Mouse (Mus musculus) MN1 (cell line): ENCODE measurements around the gene Gprc5a.

Source experiments
- DNase-seq: peaks from one replicate; pipeline ENCODE4 v3.0.0-alpha.2; 2016; ENCODE audit warnings: low spot score

The Gprc5a gene

GRCm38 (mm10) chr6:135065236-135065957 lies at the start of gene Gprc5a:
TSS of gene Gprc5a (plus strand) at chr6:135065651.
- DNase-seq: peak; percentile 77

GRCm38 (mm10) chr6:135017211-135017610 lies 48.2 kb upstream of the Gprc5a start:
- no peak for DNase-seq

DNA sequence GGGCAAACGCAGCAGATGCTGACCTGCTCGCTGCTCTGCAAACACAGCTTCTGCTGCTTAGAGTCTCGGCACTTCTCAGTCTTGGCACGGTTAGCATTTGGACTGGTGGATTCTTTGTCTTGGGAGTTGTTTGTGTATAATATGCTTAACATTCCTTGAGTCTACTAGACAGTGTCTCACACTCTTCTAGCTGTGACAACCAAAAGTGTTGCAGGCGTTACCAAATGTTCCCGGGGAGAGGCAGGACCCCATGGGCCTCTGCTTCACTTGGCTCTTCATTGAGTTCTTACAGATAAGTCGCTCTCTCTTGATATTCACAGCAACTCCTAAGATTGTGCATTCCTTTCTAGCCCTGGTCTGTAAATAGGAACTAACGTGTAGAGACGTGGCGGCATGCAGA lies 45.9 kb upstream of the Gprc5a start:
- DNase-seq: no peak

DNA sequence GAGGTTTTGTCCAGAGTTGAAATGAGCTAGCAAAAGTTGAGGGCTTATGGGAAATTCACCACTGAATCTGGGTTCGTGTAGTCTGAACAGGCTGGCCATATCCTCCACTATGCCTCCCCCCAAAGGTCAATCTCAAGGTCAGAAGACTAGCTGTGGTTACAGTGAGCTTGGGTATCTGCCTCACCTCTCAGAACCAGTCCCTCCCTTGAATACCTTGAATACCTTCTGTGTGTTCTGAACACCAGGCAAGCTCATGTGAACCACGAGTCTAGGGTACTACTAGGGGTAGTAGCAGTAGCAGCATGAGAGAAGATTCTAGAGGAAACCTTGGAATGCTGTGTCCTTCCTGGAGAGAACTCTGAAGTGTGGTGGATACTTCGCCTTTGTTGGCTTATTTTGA lies 43.8 kb upstream of the Gprc5a start:
- no peak for DNase-seq

GRCm38 (mm10) chr6:135023379-135023778 lies 42.1 kb upstream of the Gprc5a start:
- DNase-seq: no peak

DNA sequence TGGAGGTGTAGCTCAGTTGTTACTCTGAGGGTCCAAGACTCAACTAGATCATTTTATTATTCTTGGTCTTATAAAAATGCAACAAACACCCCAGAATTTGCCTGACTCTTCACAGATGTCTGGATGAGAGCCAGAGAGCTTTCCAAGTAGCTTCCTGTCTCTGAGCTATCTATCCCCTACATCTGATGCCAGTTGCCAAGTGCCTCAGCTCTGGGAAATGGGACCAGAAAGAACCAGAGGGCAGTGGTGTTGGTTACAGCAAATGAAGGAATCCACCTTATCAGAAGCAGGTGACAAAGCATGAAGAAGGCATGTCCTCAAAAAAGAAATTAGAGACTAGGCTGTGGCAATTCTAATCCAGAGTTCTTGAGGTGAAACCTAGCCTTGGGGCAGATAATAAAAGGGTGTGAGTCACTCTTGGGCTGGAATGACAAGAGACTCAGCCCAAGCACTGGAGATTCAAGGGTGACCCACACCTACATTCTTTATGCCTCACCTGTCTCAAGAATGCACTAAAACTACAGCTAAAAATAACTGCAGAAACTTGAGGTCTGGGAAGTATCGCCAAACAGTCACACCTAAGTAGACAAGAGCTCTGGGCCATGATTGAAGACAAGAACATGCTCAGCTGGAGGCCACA lies 40.5 kb upstream of the Gprc5a start:
- DNase-seq: peak; percentile 19

- peak; percentile 53 for DNase-seq
Measured at GRCm38 (mm10) chr6:135026232-135026631, 39.2 kb upstream of the Gprc5a start.

DNA sequence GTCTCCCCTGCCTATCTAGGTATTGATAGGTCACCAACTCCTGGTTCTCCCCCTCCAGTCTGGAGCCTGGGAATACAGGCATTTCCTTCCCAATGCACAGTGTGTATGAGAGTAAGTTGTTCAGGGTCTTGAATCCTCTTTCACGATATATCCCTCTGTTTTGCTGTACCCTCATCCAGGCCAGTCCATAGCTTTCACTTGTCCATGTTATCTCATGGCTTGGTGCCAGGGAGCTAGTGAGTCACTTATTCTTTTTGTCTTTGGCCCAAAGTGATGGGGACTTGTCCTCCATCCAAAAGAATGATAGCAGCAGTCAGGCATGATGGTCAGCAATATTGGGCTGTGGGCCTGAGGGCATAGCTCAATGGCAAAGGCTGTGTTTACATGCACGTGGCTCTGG lies 38.7 kb upstream of the Gprc5a start:
- DNase-seq: no peak

DNA sequence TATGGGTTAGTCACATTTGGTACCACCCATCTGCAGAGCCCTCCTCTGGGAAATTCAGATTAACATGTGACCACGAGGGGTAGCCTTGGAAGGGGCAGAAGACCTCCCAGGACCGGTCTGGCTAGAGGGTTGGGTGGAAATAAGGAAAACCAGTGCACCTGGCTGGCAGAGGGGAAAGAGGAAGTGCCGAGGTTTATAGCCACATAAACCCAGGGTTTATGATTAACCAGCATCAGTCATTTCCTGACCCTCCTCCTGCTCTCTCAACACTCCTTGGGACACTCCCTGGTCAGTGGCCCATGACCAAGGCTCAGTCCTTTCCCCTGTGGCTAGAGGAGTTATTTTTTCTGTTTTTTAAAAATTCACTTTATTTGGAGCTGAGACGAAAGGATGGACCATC lies 36.2 kb upstream of the Gprc5a start:
- no peak for DNase-seq

GRCm38 (mm10) chr6:135038674-135039073 lies 26.8 kb upstream of the Gprc5a start:
- no peak for DNase-seq

DNA sequence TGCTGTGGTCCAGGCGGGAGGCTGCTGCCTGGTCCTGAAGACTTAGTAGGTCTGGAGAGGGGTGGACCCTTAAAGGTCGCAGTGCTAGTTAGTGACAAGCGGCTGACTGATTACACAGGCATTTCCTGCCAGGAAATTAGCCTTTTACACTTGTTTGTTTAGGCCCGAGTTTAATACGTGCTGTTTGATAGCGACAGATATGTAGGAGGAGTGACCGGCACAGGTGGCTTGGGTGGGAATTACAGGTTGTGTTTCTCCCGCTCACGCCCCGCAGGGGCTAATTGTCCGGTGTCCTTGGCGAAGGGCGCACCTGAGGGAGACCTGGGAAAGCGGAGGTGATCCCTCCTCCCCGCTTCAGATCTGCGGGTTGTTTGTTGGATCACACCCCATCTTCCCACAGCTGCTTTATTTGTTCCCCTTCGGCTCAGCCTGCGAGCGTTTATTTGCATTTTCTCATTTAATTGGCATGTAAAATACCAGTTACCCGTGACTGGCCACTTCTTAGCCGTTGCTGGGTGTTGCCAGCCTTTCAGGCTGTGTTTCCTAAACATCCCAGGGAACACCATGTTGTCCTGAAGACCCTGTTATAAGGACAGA lies 25.1 kb upstream of the Gprc5a start:
- DNase-seq: no peak

GRCm38 (mm10) chr6:135041930-135042329 lies 23.5 kb upstream of the Gprc5a start:
- DNase-seq: no peak

DNA sequence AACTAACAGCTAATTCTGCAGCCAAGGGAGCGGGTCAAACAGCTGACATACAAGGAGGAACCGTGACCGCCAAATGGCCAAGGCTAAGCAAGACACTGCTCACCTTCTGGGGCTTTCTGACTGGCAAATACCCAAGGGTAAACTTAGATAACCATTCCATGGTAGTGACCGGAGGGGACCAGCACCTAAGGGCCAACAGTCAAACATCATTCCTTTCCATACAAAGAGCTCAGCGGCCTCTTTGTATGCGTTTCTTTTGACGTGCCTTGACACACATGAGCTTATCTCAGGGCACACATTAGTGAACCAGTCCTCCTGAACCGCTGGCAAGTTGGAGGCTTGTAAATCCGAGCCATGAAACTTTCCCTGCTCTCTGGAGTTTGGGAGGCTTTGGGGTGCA lies 18.2 kb upstream of the Gprc5a start:
- DNase-seq: no peak

GRCm38 (mm10) chr6:135048509-135048908 lies 16.9 kb upstream of the Gprc5a start:
- DNase-seq: peak; percentile 67

- DNase-seq: peak; percentile 87
Measured at GRCm38 (mm10) chr6:135048956-135049355, 16.5 kb upstream of the Gprc5a start.

DNA sequence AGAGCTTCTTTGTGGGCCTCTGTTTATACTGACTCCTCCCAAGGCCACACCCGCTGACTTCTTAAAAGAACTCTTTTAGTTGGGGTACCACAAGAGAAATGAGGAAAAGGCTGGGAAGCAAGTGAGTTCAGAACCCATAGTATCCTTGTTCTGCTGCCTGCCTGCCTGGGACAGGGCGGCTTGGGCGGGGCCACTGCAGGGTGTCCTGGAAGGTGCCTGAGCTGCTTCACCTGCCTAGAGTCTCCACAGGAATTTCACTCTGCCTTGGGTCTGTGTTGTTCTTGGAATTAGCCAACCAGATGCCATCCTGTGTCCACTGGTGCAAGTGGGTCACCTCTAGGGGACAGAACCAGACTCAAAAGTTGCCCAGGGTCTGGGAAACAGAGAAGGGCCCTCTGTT lies 11.7 kb upstream of the Gprc5a start:
- no peak for DNase-seq

- no peak for DNase-seq
Measured at GRCm38 (mm10) chr6:135055882-135056281, 9.6 kb upstream of the Gprc5a start.

DNA sequence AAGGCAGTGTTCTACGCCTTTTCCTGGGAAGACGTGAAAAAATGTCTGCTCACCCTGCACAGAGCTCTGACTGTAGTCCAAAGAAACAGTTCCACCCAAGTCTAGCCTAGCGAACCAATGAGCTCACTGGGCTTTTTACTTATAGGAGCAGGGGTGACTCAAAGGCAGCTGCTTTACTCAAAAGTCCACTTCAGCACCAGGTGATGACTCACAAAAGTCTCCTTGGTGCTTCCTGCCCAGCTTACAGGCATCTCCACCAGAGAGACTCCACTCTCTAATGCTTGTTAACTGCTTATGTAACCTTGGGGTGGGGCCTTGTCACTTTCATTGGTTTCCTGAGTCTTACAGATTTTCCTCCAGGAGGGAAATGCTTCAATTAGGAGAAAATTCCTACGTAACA lies 4.7 kb upstream of the Gprc5a start:
- no peak for DNase-seq

DNA sequence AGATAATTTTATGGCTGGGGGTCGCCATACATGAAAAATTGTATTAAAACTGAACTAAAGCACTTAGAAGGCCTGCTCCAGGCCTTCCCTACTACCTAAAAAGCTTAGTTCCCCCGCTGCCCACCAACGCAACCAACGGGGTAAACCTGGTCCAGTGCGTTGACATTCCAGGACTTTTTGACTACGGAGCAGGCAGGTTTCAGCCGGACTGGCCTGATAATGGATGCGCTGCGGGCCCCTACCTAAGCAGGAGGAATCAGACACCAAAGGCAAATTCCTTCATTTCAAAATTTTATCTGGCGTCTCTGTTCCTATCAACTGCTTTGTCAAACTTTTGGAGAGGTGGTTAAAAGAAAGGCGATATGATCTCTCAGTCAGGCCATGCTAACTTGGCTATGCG lies 830 bp upstream of the Gprc5a start:
- no peak for DNase-seq

GRCm38 (mm10) chr6:135066795-135067445 lies 1.5 kb downstream of the Gprc5a start:
- no peak for DNase-seq

- no peak for DNase-seq
Measured at GRCm38 (mm10) chr6:135068221-135068620, 2.8 kb downstream of the Gprc5a start.

DNA sequence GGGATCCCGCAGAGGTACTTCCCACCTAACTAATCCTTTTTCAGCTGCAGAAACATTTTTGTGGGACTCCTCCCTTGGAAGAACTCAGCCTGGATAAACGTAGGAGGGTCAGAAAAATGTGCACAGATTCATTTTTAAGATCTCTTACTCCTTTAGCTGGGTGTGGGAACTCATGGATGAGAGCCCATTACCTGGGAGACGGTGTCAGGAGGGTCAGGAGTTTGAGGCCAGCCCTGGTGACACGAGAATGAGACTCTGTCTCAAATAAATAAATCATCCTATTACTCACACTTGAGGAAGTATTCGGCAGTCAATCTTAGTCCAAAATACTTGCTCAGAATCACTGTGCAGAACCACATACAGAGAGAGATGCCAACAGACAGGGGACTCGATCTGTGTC lies 4.4 kb downstream of the Gprc5a start:
- DNase-seq: no peak

DNA sequence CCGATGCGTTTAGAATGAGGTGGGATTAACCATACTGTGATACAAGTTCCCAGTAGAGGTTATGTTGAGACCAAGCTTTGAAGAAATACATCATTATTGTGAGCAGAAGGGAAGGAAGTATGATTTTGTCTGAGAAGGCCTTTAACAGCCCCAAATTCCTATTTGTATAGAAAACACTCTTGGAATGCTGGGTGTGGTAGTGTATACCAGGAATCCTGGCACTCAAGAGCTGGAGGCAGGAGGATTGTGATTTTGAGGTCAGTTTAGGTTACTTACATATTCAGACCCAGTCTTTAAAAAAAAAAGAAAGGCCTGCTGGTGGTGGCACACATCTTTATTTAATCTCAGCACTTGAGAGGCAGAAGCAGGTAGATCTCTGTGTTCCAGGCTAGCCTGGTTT lies 4.9 kb downstream of the Gprc5a start:
- no peak for DNase-seq
